Mouse (Mus musculus) urinary bladder, adult 18-20 months (tissue): ENCODE measurements around the gene Smarca4.
A peak's percentile ranks its signal among the peaks of the same experiment; 100 is the strongest.

ENCODE experiments used
- DNase-seq, 2 experiments: peaks; one replicate each; pipeline ENCODE4 v3.0.0; 2022; ENCODE audit warnings: low spot score in 2 of 2, mixed read lengths in 2 of 2

Smarca4 gene

GRCm38 (mm10) chr9:21601073-21601472 lies 14.9 kb upstream of the Smarca4 start:
- DNase-seq = no peak

GRCm38 (mm10) chr9:21601722-21602399 lies 14.1 kb upstream of the Smarca4 start:
- DNase-seq = peak; percentile 42 to 55

- no peak for DNase-seq
Observed at GRCm38 (mm10) chr9:21604119-21604518, 11.8 kb upstream of the Smarca4 start.

DNA sequence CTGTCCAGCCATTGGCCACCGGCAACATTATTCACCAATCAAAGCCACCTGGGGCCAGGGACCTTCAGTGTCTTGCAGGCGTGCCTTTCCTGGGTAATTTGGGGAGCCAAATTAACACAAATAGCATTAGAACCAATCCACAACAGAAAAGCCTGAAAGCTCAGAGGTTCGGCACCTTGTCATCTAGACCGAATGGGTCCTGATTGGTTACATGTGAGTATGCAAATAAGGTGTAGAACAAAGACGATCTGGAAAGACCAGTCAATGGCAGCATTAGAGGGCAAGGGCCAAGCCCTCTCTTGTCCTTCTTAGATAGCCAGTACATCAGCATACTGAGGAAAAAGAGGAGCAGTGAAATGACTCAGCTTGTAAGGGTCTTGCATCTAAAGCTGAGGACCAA lies 10.1 kb upstream of the Smarca4 start:
- no peak for DNase-seq

DNA sequence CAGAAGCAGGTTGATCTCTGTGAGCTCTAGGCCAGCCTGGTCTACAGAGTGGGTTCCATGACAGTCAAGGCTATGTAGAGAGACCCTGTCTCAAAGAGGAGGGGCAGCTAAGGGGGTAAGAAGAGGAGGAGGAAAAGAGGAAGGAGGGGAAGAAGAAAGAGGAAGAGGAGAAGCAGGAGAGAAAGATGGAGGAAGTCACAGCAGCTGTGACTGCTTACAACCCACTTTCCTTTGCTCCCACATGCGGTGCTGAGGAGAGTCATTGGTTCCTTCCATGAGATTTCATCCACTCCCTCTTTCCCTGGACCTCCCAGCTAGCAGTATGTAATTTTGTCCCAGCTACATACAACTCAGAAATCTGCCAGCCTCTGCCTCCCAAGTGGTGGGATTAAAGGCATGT lies 9.3 kb upstream of the Smarca4 start:
- DNase-seq = no peak

- peak in 1 of 2 experiments; percentile 61 for DNase-seq
Observed at GRCm38 (mm10) chr9:21609861-21610260, 6.1 kb upstream of the Smarca4 start.

- no peak for DNase-seq
Observed at GRCm38 (mm10) chr9:21614864-21615616, 929 bp upstream of the Smarca4 start.

DNA sequence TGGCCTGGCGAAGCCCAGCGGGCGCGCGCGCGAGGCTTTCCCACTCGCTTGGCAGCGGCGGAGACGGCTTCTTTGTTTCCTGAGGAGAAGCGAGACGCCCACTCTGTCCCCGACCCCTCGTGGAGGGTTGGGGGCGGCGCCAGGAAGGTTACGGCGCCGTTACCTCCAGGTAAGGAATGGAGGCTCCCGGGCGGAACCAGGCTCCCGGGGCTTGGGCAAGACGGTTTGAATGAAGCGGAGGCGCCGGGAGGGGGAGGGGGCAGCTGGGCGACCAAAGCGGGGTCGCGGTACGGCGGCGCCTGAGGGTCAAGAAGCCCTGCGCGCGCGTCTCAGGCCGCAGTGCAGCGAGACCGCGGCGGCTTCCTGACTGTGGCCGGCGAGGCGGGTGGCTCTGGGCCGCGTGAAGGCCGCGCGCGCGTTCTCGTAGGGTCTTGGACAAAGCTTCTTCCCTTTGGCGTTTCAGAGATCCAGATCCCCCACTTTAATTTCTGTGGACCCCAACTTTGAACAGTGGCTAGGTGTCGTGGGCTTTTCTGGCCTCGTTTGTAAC lies 338 bp downstream of the Smarca4 start:
- DNase-seq = peak; percentile 73 to 82

GRCm38 (mm10) chr9:21617066-21617465 lies 1.1 kb downstream of the Smarca4 start:
- peak in 1 of 2 experiments; percentile 17 for DNase-seq

DNA sequence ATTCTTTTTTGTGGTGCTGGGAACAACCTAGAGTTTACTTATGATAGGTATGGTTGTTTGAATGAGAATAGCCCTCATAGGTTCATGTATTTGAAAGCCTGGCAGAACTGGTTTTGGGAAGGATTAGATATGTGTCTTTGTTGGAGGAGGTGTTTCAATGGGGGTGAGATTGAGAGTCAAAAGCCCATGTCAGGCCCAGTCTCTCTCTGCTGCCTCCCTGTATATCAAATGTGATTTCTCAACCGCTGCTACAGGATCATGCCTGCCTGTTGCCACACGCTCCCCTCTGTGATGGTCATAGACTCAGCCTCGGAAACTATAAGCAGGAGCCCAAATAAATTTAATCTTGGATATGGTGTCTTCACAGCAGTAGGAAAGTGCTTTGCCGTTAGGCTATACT lies 4.3 kb downstream of the Smarca4 start:
- no peak for DNase-seq

DNA sequence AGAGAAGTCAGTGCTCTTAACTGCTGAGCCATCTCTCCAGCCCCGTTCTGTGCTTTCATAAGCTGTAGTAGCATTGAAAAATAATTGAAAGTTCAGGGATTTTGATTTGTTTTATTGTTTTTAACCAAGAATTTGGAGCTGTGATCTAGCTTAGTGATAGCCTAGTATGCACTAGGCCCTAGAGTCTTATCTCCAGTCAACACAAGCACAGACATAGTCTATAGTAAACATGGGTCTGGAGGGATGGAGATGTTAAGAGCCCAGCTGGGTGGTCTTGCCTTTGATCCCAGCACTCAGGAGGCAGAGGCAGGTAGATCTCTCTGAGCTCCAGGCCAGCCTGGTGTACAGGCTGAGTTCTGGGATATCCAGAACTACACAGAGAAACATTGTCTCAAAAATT lies 6.7 kb downstream of the Smarca4 start:
- DNase-seq = no peak

- DNase-seq = no peak
Observed at GRCm38 (mm10) chr9:21625342-21626339, 9.7 kb downstream of the Smarca4 start.

GRCm38 (mm10) chr9:21626571-21626970 lies 10.6 kb downstream of the Smarca4 start:
- DNase-seq = no peak

DNA sequence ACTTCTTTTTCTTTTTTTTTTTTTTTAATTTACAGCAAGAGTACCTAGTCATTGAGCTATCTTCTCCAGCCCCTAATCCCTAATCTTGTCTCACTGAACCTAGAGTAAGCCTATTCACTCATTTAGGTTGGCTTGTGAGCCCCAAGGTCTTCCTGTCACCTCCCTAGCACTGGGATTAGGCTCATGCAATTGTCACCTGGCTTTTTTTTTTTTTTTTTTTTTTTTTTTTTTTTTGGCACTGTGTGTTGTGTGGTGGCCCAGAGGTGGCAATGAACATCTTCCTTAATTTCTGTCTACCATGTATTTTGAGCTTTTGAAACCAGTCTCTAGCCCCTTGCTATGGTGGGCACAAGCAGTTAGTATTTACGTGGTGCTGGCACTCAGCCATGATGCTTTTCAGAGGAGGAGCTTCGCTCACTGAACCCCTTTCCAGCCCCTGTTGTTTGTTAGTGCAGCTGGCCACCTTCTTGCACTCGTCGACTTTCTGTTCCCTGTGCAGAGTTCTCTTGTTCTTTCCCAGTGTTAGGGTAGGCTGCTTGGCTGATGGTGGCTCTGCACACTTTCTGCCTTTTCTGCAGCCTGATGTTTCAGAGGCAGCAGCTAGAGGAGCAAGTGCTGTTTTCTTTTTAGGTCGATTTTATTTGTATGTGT lies 11.3 kb downstream of the Smarca4 start:
- DNase-seq = no peak

GRCm38 (mm10) chr9:21630673-21631072 lies 14.7 kb downstream of the Smarca4 start:
- DNase-seq = no peak

DNA sequence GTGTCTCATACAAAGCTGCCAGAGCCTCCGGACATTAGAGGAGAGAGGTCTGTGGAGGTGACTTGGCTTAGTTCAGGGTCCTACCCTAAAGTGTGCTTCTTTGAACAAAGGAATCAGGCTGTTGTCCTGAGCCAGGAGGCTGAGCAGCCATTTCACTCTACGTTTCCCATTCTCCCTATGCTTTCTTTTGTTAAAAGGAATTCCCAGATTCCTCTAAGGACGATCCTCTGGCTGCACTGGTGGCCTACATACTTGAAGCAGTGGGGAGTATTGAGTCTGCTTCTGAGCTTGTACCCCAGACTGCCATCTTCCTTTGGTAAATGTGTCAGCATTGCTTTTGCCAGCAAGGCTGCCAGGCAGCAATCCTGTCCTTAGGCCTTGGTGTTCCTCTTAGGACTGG lies 17.1 kb downstream of the Smarca4 start:
- DNase-seq = no peak

DNA sequence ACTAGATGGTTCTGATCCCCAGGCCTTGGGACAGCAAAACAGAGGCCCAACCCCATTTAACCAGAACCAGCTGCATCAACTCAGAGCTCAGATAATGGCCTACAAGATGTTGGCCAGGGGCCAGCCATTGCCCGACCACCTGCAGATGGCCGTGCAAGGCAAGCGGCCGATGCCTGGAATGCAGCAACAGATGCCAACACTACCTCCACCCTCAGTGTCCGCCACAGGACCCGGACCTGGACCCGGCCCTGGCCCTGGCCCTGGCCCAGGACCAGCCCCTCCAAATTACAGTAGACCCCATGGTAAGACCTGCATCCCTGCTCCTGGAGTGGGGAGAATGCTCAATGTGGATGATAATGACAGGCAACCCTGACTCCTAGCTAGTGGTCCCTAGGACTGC lies 19.7 kb downstream of the Smarca4 start:
- no peak for DNase-seq

GRCm38 (mm10) chr9:21639031-21639430 lies 23.1 kb downstream of the Smarca4 start:
- no peak for DNase-seq

DNA sequence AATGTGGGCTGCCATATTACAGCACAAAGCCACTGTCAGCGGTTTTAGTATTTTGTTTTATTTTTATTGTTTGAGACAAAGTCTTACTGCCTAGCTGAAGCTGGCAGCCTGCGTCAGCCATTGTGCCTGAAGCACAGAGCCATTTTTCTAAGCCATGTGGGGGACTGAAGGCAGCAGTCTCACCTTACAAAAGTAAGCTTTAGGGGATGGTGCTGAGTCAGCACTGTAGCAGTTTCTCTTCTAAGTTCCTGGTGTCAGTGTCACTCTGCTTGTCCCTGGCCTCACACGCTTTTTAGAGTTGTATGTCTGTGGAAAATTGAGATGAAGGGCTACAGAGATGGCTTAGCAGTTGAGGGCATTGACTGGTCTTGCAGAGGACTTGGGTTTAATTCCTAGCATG lies 30.4 kb downstream of the Smarca4 start:
- no peak for DNase-seq

DNA sequence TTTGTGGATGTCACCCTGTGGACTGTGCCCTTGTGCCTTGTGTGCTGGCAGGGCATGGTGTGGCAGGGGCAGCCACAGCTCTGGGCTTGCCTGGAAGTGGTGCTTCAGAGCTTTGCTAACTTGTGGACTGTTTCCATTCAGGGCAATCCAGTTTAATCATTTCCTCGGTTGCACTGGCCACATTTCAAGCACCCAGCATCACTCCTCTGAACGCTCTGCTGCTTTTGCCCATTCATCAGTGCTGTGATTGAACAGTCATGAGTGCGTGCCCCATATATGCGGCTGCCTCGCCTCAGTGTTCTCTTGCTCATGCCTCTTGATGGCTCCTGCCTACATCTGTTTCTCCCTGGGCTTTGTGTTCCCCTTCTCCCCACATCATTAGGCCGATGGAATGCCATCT lies 31.8 kb downstream of the Smarca4 start:
- DNase-seq = no peak

DNA sequence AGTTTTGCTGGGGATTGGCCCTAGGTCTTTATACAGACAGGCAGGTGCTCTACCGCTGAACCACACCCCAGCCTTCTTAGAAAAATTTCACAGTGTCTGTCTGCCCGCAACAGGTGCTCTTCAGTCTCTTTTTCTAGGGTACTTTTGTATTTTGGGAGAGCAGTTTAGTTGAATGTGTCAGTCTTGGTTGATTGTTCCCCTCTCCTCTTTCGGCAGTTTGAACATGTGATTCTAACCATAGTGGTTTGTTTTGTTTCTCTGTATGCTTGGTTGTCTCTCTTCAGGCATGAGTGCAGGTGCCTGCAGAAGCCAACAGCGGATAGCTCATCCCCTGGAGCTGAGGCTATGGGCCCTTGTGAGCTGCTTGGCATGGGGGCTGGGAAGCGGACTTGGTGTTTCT lies 36.3 kb downstream of the Smarca4 start:
- DNase-seq = no peak
